Mouse (Mus musculus) stomach, embryonic 16.5 days (tissue): ENCODE data around the gene Tlk1. TPM values are rescaled to one million over a fixed set of nuclear protein-coding genes. Genes with fewer than 3 reads are reported as not detected.

Experiments used
- ATAC-seq: fragments of 200-750 bp; cut with Nextera tagmentation; 2 replicates; pipeline ENCODE4 v1.8.0; 2017; ENCODE audit warnings: moderate number of reproducible peaks, moderate TSS enrichment; ENCODE audit not compliant: insufficient read depth, low FRiP score
- H3K27ac ChIP-seq: fragments of 300-500 bp; sonication (generic); 2 replicates; pipeline ENCODE4 v1.5.1; 2014; ENCODE audit warnings: low read length
- H3K27me3 ChIP-seq: fragments of 300-500 bp; sonication (generic); 2 replicates; pipeline ENCODE4 v1.6.1; 2014; ENCODE audit warnings: low read length, control low read depth, mixed read lengths; ENCODE audit not compliant: control insufficient read depth, insufficient read depth
- H3K36me3 ChIP-seq: fragments of 300-500 bp; sonication (generic); 2 replicates; pipeline ENCODE4 v1.6.1; 2014; ENCODE audit warnings: low read length; ENCODE audit not compliant: control insufficient read depth, insufficient read depth
- H3K4me1 ChIP-seq: fragments of 300-500 bp; sonication (generic); 2 replicates; pipeline ENCODE4 v1.6.1; 2014; ENCODE audit warnings: low read length, control low read depth, mixed read lengths; ENCODE audit not compliant: control insufficient read depth, insufficient read depth
- H3K4me2 ChIP-seq: fragments of 300-500 bp; sonication (generic); 2 replicates; pipeline ENCODE4 v1.6.1; 2014; ENCODE audit warnings: low read depth, low read length, mixed read lengths
- H3K4me3 ChIP-seq: fragments of 300-500 bp; sonication (generic); replicated peaks from 2 replicates; pipeline ENCODE4 v1.5.1; 2014; ENCODE audit warnings: mild to moderate bottlenecking, low read length
- H3K9ac ChIP-seq: fragments of 300-500 bp; sonication (generic); 2 replicates; pipeline ENCODE4 v1.6.1; 2014; ENCODE audit warnings: low read length
- H3K9me3 ChIP-seq: fragments of 300-500 bp; sonication (generic); replicated peaks from 2 replicates; pipeline ENCODE4 v1.6.1; 2016; ENCODE audit warnings: low read length, control low read depth; ENCODE audit not compliant: control insufficient read depth
- WGBS: fragments of 180-500 bp; shearing (Covaris S2); extraction: QIAGEN DNeasy Blood & Tissue Kit; methylation state at CpG from one replicate; pipeline ENCODE4 v1.1.7; 2014; 5-methylcytosine and 5-hydroxymethylcytosine counted together
- polyA plus RNA-seq: library from polyadenylated mRNA; unstranded; fragments of >200 nt; fragmentation: Nextera tagmentation; extraction: Ambion mirVana; gene quantifications from 2 replicates; pipeline ENCODE4 v1.2.1, GENCODE M21; 2015

Tlk1 gene
- polyA plus RNA-seq, 1 experiment from 2014 or later: 24.9 TPM

DNA sequence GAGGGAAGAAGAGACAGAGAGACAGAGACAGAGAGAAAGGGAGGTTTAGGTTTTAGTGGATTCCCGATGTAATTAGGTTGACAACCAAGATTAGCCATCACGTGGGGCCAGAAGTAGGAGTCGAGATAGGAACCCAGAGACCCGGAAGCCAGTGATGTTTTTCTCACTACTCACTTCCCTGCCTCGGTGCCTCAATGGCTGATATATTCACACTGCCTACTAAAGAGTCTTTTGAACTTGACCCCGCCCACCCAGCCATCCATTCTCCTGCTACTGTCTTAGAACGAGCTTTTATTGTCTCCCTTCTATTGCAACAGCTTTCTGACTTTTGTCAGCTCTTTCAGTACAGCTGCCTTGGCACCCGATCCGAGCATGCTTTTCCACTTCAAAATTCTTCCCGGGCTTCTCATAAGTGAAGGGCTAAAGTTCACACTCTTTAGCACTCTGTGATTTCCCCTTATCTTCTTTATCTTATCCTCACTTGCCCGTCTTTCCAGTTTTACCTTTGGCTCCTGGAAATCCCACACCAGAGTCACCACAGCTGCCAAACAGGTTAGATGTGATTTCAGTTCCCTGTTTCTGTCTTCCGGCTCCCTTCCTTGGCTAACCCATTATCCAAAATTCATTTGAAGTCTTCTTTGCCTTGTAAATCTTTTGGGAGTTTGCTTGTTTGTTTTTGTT lies 13.1 kb upstream of the Tlk1 start:
- Histone ChIP-seq H3K4me3 (no peak overlapping the region), H3K9me3 (no peaks in the 10 kb centered on the region), H3K27ac (peak overlapping the region; percentile 58), H3K27me3 (no peaks in the 10 kb centered on the region), H3K36me3 (no peaks in the 10 kb centered on the region), H3K9ac (no peak overlapping the region), H3K4me2 (peak overlapping the region; percentile 41), H3K4me1 (peaks cover 3% of the 10 kb centered on the region; the same call in 1 of the 2 replicates)
- 21% methylated on average over 12 of the region's 12 CpGs for WGBS
- ATAC-seq: peak; percentile 50; the same call in 1 of the 2 replicates

DNA sequence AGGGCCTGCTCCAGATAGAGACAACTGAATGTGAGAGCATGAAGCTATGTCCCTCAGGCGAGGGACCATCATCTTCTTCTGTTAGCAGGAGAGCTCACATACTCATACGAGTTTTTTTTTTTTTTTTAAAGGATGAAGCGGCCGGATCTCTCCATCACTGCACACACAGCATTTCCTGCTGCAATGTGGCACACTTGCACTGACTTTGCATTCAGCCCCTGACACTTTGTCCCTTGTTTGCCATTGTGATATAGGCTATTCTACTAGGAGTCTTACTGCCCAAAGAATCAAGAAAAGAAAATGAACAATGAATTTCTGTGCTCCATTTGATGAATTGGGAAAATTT lies 10.8 kb upstream of the Tlk1 start:
- ATAC-seq: no peak
- H3K27me3 ChIP-seq: no peaks in the 10 kb centered on the region
- no peak overlapping the region for H3K4me2 ChIP-seq
- no peaks in the 10 kb centered on the region; the same call in 1 of the 2 replicates for H3K4me1 ChIP-seq
- no peaks in the 10 kb centered on the region for H3K9me3 ChIP-seq
- H3K36me3 ChIP-seq: no peaks in the 10 kb centered on the region
- H3K27ac ChIP-seq: no peak overlapping the region
- 65% methylated on average over 4 of the region's 4 CpGs for WGBS
- H3K4me3 ChIP-seq: no peak overlapping the region
- H3K9ac ChIP-seq: no peak overlapping the region

DNA sequence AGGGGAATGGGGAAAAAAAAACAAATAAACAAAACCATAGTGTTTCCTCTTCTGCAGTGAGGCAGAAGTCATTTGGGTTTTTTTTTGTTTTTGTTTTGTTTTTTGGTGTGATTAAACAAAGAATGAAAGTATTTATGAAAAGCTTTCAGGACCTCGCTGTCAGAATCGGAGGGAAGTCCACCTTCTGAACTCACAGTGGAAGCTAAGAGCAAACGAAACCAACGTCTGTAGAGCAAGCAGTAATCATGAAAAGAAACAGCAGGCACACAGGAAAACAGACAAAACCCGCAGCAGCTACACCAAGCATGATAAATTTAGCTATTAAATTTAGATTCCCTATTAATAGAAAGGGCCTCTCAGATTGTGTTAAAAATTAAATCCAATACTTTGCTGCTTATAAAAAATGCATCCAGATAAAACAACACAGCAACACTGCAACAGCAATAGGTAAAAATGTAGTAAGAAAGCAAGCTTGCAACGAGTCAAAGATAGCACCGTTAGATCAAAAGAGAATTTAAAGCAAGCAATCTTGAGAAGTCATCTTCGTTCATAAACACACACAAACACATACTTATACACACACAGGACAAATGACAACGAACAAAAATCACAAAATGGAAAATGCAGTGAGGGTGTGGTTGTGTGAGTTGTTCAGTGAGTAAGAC lies 10.2 kb upstream of the Tlk1 start:
- Histone ChIP-seq H3K4me3 (no peak overlapping the region), H3K27ac (no peak overlapping the region), H3K4me1 (no peaks in the 10 kb centered on the region; the same call in 1 of the 2 replicates), H3K36me3 (no peaks in the 10 kb centered on the region), H3K4me2 (no peak overlapping the region), H3K9ac (no peak overlapping the region), H3K27me3 (no peaks in the 10 kb centered on the region), H3K9me3 (no peaks in the 10 kb centered on the region)
- 48% methylated on average over 9 of the region's 9 CpGs for WGBS
- no peak for ATAC-seq

DNA sequence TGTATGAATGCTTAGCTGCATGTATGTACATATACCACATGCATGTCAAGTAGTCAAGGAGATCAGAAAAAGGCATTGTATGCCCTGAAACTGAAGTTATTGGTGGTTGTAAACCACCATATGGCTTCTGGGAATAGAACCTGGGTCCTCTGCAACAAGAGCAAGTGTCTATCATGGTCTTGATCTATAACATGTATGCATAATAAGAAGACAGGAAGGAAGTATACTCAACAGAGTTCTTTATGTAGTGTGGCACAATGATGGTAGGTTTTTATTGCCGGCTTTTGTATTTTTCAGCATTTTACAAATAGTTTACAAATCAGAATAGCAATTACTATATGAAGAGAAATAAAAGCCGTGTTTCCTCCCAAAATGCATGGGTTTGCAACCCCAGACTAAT lies 9.7 kb upstream of the Tlk1 start:
- H3K4me1 ChIP-seq: no peaks in the 10 kb centered on the region; the same call in 1 of the 2 replicates
- H3K9me3 ChIP-seq: no peaks in the 10 kb centered on the region
- no peaks in the 10 kb centered on the region for H3K36me3 ChIP-seq
- ATAC-seq: no peak
- no peaks in the 10 kb centered on the region for H3K27me3 ChIP-seq
- no peak overlapping the region for H3K4me2 ChIP-seq
- 80% methylated on average over 2 of the region's 2 CpGs for WGBS
- no peak overlapping the region for H3K9ac ChIP-seq
- H3K4me3 ChIP-seq: no peak overlapping the region
- no peak overlapping the region for H3K27ac ChIP-seq

DNA sequence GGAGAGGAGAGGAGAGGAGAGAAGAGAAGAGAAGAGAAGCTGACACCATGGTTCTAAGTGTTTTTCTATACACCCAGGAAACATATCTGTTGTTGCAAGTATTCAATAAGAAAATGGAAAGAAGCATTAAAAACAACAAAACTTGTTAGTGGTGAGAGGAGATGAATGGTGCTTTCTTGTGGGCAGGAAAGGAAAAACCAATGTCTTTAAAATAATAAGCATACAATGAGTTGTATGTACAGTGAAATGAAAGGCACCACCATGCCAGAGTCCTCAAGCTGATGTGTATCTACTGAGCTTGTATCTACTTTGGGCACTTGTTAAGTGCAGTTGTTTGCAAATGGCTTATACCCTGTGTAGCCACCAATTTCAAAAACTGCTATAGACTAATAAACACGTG lies 7.7 kb upstream of the Tlk1 start:
- H3K4me3 ChIP-seq: no peak overlapping the region
- no peak overlapping the region for H3K4me2 ChIP-seq
- H3K27me3 ChIP-seq: no peaks in the 10 kb centered on the region
- no peaks in the 10 kb centered on the region for H3K36me3 ChIP-seq
- no peak for ATAC-seq
- no peaks in the 10 kb centered on the region for H3K4me1 ChIP-seq
- H3K27ac ChIP-seq: no peak overlapping the region
- WGBS: 47% methylated on average over 1 of the region's 1 CpGs
- no peak overlapping the region for H3K9ac ChIP-seq
- no peaks in the 10 kb centered on the region for H3K9me3 ChIP-seq

DNA sequence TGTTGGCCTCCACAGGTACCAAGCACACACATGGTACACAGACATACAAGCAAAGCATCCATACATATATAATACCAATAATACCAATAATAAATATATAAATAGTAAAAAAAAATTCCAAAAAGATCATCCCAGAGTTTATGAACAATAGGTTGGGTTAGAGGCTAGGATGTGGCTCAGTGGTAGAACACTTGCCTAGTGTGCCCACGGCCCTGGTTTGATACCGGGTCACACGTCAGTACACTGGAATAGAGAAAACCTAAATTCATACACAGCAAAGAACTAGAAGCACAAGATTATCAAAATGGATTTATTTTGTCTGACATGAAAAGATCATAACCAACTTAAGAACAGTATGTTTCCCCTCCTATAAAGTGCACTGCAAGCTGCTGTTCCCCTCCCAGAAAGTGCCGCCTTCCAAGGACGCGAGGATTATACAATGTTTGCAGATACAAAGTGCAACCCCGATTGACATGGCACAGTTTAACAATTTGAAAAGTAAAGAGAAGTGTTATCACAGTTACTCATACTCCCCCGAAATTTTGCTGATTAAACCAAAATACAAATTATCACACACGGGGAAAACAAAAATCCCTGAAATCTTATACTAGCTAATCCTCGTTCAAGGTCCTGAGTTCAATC lies 6.3 kb upstream of the Tlk1 start:
- H3K4me3 ChIP-seq: no peak overlapping the region
- H3K4me2 ChIP-seq: no peak overlapping the region
- 66% methylated on average over 10 of the region's 10 CpGs for WGBS
- H3K9me3 ChIP-seq: no peaks in the 10 kb centered on the region
- no peak overlapping the region for H3K9ac ChIP-seq
- no peaks in the 10 kb centered on the region for H3K36me3 ChIP-seq
- no peak for ATAC-seq
- no peak overlapping the region for H3K27ac ChIP-seq
- H3K27me3 ChIP-seq: no peaks in the 10 kb centered on the region
- no peaks in the 10 kb centered on the region for H3K4me1 ChIP-seq

DNA sequence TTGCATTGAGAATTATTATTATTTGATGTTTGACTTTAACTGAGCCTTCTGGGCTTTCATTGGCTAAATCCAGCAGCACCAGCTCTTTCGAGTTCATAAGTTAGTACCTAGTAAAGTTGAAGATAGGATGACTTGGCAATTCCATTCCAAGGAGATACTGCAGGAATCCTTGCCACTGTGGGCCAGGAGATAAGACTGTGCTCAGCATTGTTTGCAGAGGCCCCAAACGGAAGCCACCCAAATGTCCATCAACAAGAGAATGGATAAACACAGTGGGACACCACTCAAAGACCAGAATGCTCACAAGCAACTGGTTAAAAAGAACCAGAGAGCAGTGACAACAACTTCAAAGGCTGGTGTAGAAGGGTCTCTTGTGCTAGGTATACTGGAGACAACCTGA lies 5.2 kb upstream of the Tlk1 start:
- Histone ChIP-seq H3K4me1 (no peaks in the 10 kb centered on the region), H3K4me3 (no peak overlapping the region), H3K27ac (no peak overlapping the region), H3K4me2 (no peak overlapping the region), H3K9ac (no peak overlapping the region), H3K27me3 (no peaks in the 10 kb centered on the region), H3K9me3 (no peaks in the 10 kb centered on the region), H3K36me3 (no peaks in the 10 kb centered on the region)
- ATAC-seq: no peak
- WGBS: 59% methylated on average over 2 of the region's 2 CpGs

DNA sequence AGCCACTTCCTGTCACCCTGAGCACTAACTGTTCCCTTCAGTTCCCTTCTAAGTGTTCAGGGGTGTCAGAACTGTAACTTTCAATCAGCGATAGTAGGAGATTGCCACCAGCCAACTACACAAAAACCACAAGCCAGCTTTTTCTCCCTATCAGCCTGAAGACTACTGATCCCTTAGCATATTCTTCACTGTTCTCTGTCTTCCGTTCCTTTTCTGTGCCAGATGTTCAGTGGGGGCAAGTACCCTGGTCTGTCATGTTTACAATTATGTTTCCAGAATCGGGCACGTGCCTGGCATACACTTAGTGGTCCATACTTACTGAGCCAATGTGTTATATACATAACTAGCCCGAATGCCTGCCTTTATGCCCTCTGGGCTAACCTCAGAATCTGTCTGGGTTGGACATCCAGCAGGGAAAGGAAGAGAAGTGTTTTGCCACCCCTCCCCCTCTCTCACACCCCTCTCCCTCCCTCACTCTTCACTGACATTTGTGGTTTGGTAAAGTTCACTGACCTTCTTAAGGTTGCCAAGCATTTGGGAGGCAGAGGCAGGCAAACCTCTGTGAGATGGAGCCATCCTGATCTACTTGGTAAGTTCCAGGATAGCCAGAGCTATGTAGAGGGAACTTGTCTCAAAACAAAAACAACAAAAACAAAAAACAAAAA lies 4.5 kb upstream of the Tlk1 start:
- no peak for ATAC-seq
- Histone ChIP-seq H3K4me1 (no peaks in the 10 kb centered on the region), H3K4me3 (no peak overlapping the region), H3K4me2 (no peak overlapping the region), H3K9me3 (no peaks in the 10 kb centered on the region), H3K27me3 (no peaks in the 10 kb centered on the region), H3K27ac (no peak overlapping the region), H3K36me3 (no peaks in the 10 kb centered on the region), H3K9ac (no peak overlapping the region)
- WGBS: 80% methylated on average over 5 of the region's 5 CpGs

DNA sequence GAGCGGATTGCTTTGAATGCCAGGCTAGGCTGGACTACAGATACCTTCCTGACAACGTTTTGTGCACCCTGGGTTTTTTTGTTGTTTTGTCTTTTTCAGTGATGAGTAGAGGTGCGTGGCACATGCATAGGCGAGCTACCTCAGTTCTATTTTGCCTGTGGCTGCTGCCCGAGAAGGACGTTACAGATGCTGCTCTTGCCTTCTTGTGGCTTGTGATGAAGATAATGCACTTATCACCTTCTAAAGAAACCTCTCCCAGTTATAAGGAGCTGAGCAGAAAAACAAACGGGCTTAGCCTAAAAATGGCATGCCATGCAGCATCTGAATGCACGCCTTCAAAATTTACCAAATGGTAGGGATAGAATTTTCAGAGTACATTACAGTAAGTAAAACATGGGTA lies 2.3 kb upstream of the Tlk1 start:
- no peaks in the 10 kb centered on the region for H3K9me3 ChIP-seq
- no peak for ATAC-seq
- 83% methylated on average over 8 of the region's 8 CpGs for WGBS
- H3K27me3 ChIP-seq: no peaks in the 10 kb centered on the region
- no peak overlapping the region for H3K4me2 ChIP-seq
- H3K4me3 ChIP-seq: no peak overlapping the region
- H3K36me3 ChIP-seq: no peaks in the 10 kb centered on the region
- H3K4me1 ChIP-seq: peaks cover 3% of the 10 kb centered on the region
- no peak overlapping the region for H3K9ac ChIP-seq
- H3K27ac ChIP-seq: no peak overlapping the region
